Mouse (Mus musculus): Measurements from ENCODE around the gene Ceacam12.
A peak's percentile ranks its signal among the peaks of the same experiment; 100 is the strongest.
"Not testable (repeated sequence)": the region's sequence is repeated elsewhere in the genome, so short reads cannot be mapped to it uniquely, and the experiment has no call there.

Ceacam12 gene

GRCm38 (mm10) chr7:18065629-18066028, at the start of gene Ceacam12:
TSS of gene Ceacam12 (plus strand) at chr7:18065929.
- H3K36me3 ChIP-seq (ENCODE audit: insufficient read depth, low read length): no peaks in the 10 kb centered on the region
- no peak within 1 kb of the TSS for H3K4me3 ChIP-seq (replicated peaks; ENCODE audit: low read length)
- H3K4me1 ChIP-seq (replicated peaks; ENCODE audit: low read depth, low read length): no peaks in the 10 kb centered on the region
- TF ChIP-seq CTCF (conservative IDR thresholded peaks at IDR 0.05; ENCODE audit: low read length): no peak
- TF ChIP-seq NANOG (IDR thresholded peaks at IDR 0.05; ENCODE audit: borderline replicate concordance, low read length): no peak
- no peak for TF ChIP-seq POU5F1 (IDR thresholded peaks at IDR 0.05; ENCODE audit: borderline replicate concordance, low read length)
- H3K27me3 ChIP-seq (ENCODE audit: insufficient read depth, low read length): no peaks in the 10 kb centered on the region
- no peaks in the 10 kb centered on the region for H3K9me3 ChIP-seq (ENCODE audit: low read length)

GRCm38 (mm10) chr7:18073821-18074220, 8.1 kb downstream of the Ceacam12 start:
- not testable (repeated sequence) for H3K27me3 ChIP-seq (ENCODE audit: insufficient read depth, low read length); H3K4me3 ChIP-seq (replicated peaks; ENCODE audit: low read length); H3K4me1 ChIP-seq (replicated peaks; ENCODE audit: low read depth, low read length); H3K36me3 ChIP-seq (ENCODE audit: insufficient read depth, low read length)
- peaks cover 16% of the 10 kb centered on the region for H3K9me3 ChIP-seq (ENCODE audit: low read length)

- Histone ChIP-seq H3K4me3 (replicated peaks; ENCODE audit: low read length) (no peak overlapping the region), H3K36me3 (ENCODE audit: insufficient read depth, low read length) (no peaks in the 10 kb centered on the region), H3K27me3 (ENCODE audit: insufficient read depth, low read length) (no peaks in the 10 kb centered on the region), H3K9me3 (ENCODE audit: low read length) (peaks cover 13% of the 10 kb centered on the region; the same call in 1 of the 2 replicates), H3K4me1 (replicated peaks; ENCODE audit: low read depth, low read length) (no peaks in the 10 kb centered on the region)
- TF ChIP-seq CTCF (conservative IDR thresholded peaks at IDR 0.05; ENCODE audit: low read length) (peak; percentile 50), NANOG (IDR thresholded peaks at IDR 0.05; ENCODE audit: borderline replicate concordance, low read length) (no peak), POU5F1 (IDR thresholded peaks at IDR 0.05; ENCODE audit: borderline replicate concordance, low read length) (no peak)
Observed at GRCm38 (mm10) chr7:18100785-18101184, 35.1 kb downstream of the Ceacam12 start.

All from E14TG2a.4 (cell line).